Mouse (Mus musculus) limb, embryonic 14.5 days (tissue): ENCODE measurements around the gene Sf3a1. TPM values are rescaled to one million over a fixed set of nuclear protein-coding genes. Genes with fewer than 3 reads are reported as not detected.

ENCODE experiments used
- ATAC-seq: fragments of 200-750 bp; cut with Nextera tagmentation; 2 replicates; pipeline ENCODE4 v1.8.0; 2017; ENCODE audit warnings: low read depth, moderate number of reproducible peaks, moderate TSS enrichment; ENCODE audit not compliant: low FRiP score
- DNase-seq: peaks from one replicate; pipeline ENCODE4 v3.0.0-alpha.2; 2015; ENCODE audit warnings: low spot score
- H3K27ac ChIP-seq: fragments of 300-500 bp; sonication (generic); replicated peaks from 2 replicates; pipeline ENCODE4 v1.5.1; 2014; ENCODE audit warnings: low read depth, mild to moderate bottlenecking, low read length, moderate library complexity, mixed read lengths
- H3K27me3 ChIP-seq: fragments of 300-500 bp; sonication (generic); 2 replicates; pipeline ENCODE4 v1.6.1; 2014; ENCODE audit warnings: low read length, mixed read lengths; ENCODE audit not compliant: control insufficient read depth, insufficient read depth
- H3K36me3 ChIP-seq: fragments of 300-500 bp; sonication (generic); 2 replicates; pipeline ENCODE4 v1.6.1; 2014; ENCODE audit warnings: mild to moderate bottlenecking, low read length, moderate library complexity, mixed read lengths; ENCODE audit not compliant: control insufficient read depth, insufficient read depth
- H3K4me1 ChIP-seq: fragments of 300-500 bp; sonication (generic); 2 replicates; pipeline ENCODE4 v1.6.1; 2014; ENCODE audit warnings: antibody characterized with exemption, low read length, mixed read lengths; ENCODE audit not compliant: control insufficient read depth, insufficient read depth
- H3K4me2 ChIP-seq: fragments of 300-500 bp; sonication (generic); replicated peaks from 2 replicates; pipeline ENCODE4 v1.6.1; 2014; ENCODE audit warnings: low read depth, mild to moderate bottlenecking, low read length, moderate library complexity; ENCODE audit not compliant: severe bottlenecking
- H3K4me3 ChIP-seq: fragments of 300-500 bp; sonication (generic); replicated peaks from 2 replicates; pipeline ENCODE4 v1.5.1; 2014; ENCODE audit warnings: low read length
- H3K9ac ChIP-seq: fragments of 300-500 bp; sonication (generic); 2 replicates; pipeline ENCODE4 v1.6.1; 2014; ENCODE audit warnings: mild to moderate bottlenecking, low read depth, low read length, moderate library complexity; ENCODE audit not compliant: severe bottlenecking
- H3K9me3 ChIP-seq: fragments of 300-500 bp; sonication (generic); 2 replicates; pipeline ENCODE4 v1.6.1; 2016; ENCODE audit warnings: low read length; ENCODE audit not compliant: control insufficient read depth
- POLR2A ChIP-seq: fragments of 200-500 bp; IDR thresholded peaks from 2 replicates; pipeline ENCODE4 v1.8.0; 2012; ENCODE audit warnings: inconsistent platforms, mild to moderate bottlenecking, moderate library complexity, borderline replicate concordance; ENCODE audit not compliant: insufficient read depth, insufficient read length; ENCODE audit errors: extremely low read depth
- WGBS: fragments of 180-500 bp; shearing (Covaris S2); extraction: QIAGEN DNeasy Blood & Tissue Kit; methylation state at CpG from one replicate; pipeline ENCODE4 v1.1.7; 2014; 5-methylcytosine and 5-hydroxymethylcytosine counted together
- polyA plus RNA-seq, 2 experiments: library from polyadenylated mRNA; depleted of rRNA in 1 of 2; stranded (reverse) in 1 of 2; unstranded in 1 of 2; fragments of >200 nt; fragmentation: Nextera tagmentation in 1 of 2; extraction: Ambion mirVana in 1 of 2; gene quantifications; 2 replicates each; pipeline versions ENCODE4 v1.2.1 to v1.2.3; 2012 to 2014

The Sf3a1 gene
- polyA plus RNA-seq, 2 experiments = 54.7 to 67.5 TPM

GRCm38 (mm10) chr11:4133450-4133849, 26.7 kb upstream of the Sf3a1 start:
- DNase-seq (no peak), ATAC-seq (no peak)
- no peak overlapping the region for H3K9ac ChIP-seq
- no peaks in the 10 kb centered on the region for H3K27me3 ChIP-seq
- WGBS = 58% methylated on average over 3 of the region's 3 CpGs
- H3K4me1 ChIP-seq = peaks cover 10% of the 10 kb centered on the region
- no peak overlapping the region for H3K4me3 ChIP-seq
- H3K9me3 ChIP-seq = no peaks in the 10 kb centered on the region
- TF ChIP-seq POLR2A = no peak
- peaks cover 18% of the 10 kb centered on the region for H3K36me3 ChIP-seq
- no peak overlapping the region for H3K4me2 ChIP-seq
- H3K27ac ChIP-seq = no peak overlapping the region

- TF ChIP-seq POLR2A = no peak
- Histone ChIP-seq H3K27ac (no peak overlapping the region), H3K36me3 (peaks cover 28% of the 10 kb centered on the region), H3K4me1 (peaks cover 10% of the 10 kb centered on the region), H3K4me2 (no peak overlapping the region; the same call in 1 of the 2 replicates), H3K27me3 (no peaks in the 10 kb centered on the region), H3K9ac (0 out of 2 replicates have a peak overlapping the region, but pooled peaks have one; percentile 9), H3K4me3 (no peak overlapping the region), H3K9me3 (no peaks in the 10 kb centered on the region)
- DNase-seq (no peak), ATAC-seq (peak; percentile 1; the same call in 1 of the 2 replicates)
- WGBS = 55% methylated on average over 6 of the region's 6 CpGs
Measured at GRCm38 (mm10) chr11:4134400-4134799, 25.8 kb upstream of the Sf3a1 start.

- Histone ChIP-seq H3K9ac (peak within 1 kb of the TSS; percentile 95), H3K4me3 (peak within 1 kb of the TSS; percentile 83), H3K9me3 (no peaks in the 10 kb centered on the region), H3K36me3 (peaks cover 37% of the 10 kb centered on the region), H3K4me1 (peaks cover 10% of the 10 kb centered on the region), H3K27me3 (no peaks in the 10 kb centered on the region), H3K27ac (peak within 1 kb of the TSS; percentile 79), H3K4me2 (peak within 1 kb of the TSS; percentile 78)
- peak; percentile 93 for ATAC-seq
- TF ChIP-seq POLR2A = 0 out of 2 replicates have a peak, but pooled peaks have one; percentile 49
- DNase-seq = peak; percentile 92
- WGBS = 3% methylated on average over 47 of the region's 66 CpGs
Measured at GRCm38 (mm10) chr11:4134986-4135935, 24.9 kb upstream of the Sf3a1 start, which contains the start of gene Rnf215. Rnf215 (plus strand) TSS chr11:4135202.

- Histone ChIP-seq H3K27me3 (no peaks in the 10 kb centered on the region), H3K4me1 (peaks cover 10% of the 10 kb centered on the region), H3K27ac (no peak overlapping the region), H3K4me2 (no peak overlapping the region), H3K36me3 (peaks cover 73% of the 10 kb centered on the region), H3K4me3 (no peak overlapping the region), H3K9me3 (no peaks in the 10 kb centered on the region), H3K9ac (no peak overlapping the region)
- no peak for ATAC-seq
- WGBS = 62% methylated on average over 2 of the region's 2 CpGs
- TF ChIP-seq POLR2A = no peak
- no peak for DNase-seq
Measured at GRCm38 (mm10) chr11:4138964-4139363, 21.2 kb upstream of the Sf3a1 start.

- no peak for ATAC-seq
- H3K9ac ChIP-seq = no peak overlapping the region
- no peak overlapping the region for H3K4me3 ChIP-seq
- no peak for TF ChIP-seq POLR2A
- H3K27ac ChIP-seq = no peak overlapping the region
- no peaks in the 10 kb centered on the region for H3K9me3 ChIP-seq
- no peak overlapping the region for H3K4me2 ChIP-seq
- H3K36me3 ChIP-seq = peaks cover 87% of the 10 kb centered on the region
- H3K27me3 ChIP-seq = no peaks in the 10 kb centered on the region
- no peak for DNase-seq
- peaks cover under 1% of the 10 kb centered on the region; the same call in 1 of the 2 replicates for H3K4me1 ChIP-seq
Measured at GRCm38 (mm10) chr11:4141505-4141904, 18.6 kb upstream of the Sf3a1 start.
